Mouse (Mus musculus) hindbrain, embryonic 11.5 days (tissue): ENCODE results near the gene Gtse1. TPM values are rescaled to one million over a fixed set of nuclear protein-coding genes. Genes with fewer than 3 reads are reported as not detected.

Source experiments
- ATAC-seq: fragments of 200-750 bp; cut with Nextera tagmentation; 2 replicates; pipeline ENCODE4 v1.8.0; 2017; ENCODE audit warnings: mild to moderate bottlenecking, moderate TSS enrichment, moderate library complexity; ENCODE audit not compliant: low FRiP score
- DNase-seq: peaks from one replicate; pipeline ENCODE4 v3.0.0-alpha.2; 2015; ENCODE audit warnings: low spot score
- H3K27ac ChIP-seq: fragments of 300-500 bp; sonication (generic); 2 replicates; pipeline ENCODE4 v1.5.1; 2014; ENCODE audit warnings: mild to moderate bottlenecking, low read depth, low read length
- H3K27me3 ChIP-seq: fragments of 300-500 bp; sonication (generic); 2 replicates; pipeline ENCODE4 v1.6.1; 2014; ENCODE audit warnings: mild to moderate bottlenecking, low read length, moderate library complexity, mixed read lengths; ENCODE audit not compliant: control insufficient read depth, insufficient read depth
- H3K36me3 ChIP-seq: fragments of 300-500 bp; sonication (generic); 2 replicates; pipeline ENCODE4 v1.6.1; 2014; ENCODE audit warnings: mild to moderate bottlenecking, low read length, moderate library complexity, mixed read lengths; ENCODE audit not compliant: control insufficient read depth, insufficient read depth
- H3K4me1 ChIP-seq: fragments of 300-500 bp; sonication (generic); replicated peaks from 2 replicates; pipeline ENCODE4 v1.6.1; 2014; ENCODE audit warnings: low read length, mixed read lengths; ENCODE audit not compliant: control insufficient read depth, insufficient read depth
- H3K4me2 ChIP-seq: fragments of 300-500 bp; sonication (generic); replicated peaks from 2 replicates; pipeline ENCODE4 v1.6.1; 2014; ENCODE audit warnings: mild to moderate bottlenecking, low read depth, low read length
- H3K4me3 ChIP-seq: fragments of 300-500 bp; sonication (generic); 2 replicates; pipeline ENCODE4 v1.5.1; 2014; ENCODE audit warnings: low read depth, low read length
- H3K9ac ChIP-seq: fragments of 300-500 bp; sonication (generic); 2 replicates; pipeline ENCODE4 v1.6.1; 2014; ENCODE audit warnings: low read depth, low read length
- H3K9me3 ChIP-seq: fragments of 300-500 bp; sonication (generic); 2 replicates; pipeline ENCODE4 v1.6.1; 2016; ENCODE audit warnings: low read length; ENCODE audit not compliant: control insufficient read depth
- WGBS: fragments of 180-500 bp; shearing (Covaris S2); extraction: QIAGEN DNeasy Blood & Tissue Kit; methylation state at CpG from one replicate; pipeline ENCODE4 v1.1.7; 2014; 5-methylcytosine and 5-hydroxymethylcytosine counted together
- polyA plus RNA-seq: library from polyadenylated mRNA; unstranded; fragments of >200 nt; fragmentation: Nextera tagmentation; extraction: Ambion mirVana; gene quantifications from 2 replicates; pipeline ENCODE4 v1.2.1, GENCODE M21; 2014

The Gtse1 gene
- polyA plus RNA-seq, 1 experiment from 2014 or later, result 26.8 TPM

DNA sequence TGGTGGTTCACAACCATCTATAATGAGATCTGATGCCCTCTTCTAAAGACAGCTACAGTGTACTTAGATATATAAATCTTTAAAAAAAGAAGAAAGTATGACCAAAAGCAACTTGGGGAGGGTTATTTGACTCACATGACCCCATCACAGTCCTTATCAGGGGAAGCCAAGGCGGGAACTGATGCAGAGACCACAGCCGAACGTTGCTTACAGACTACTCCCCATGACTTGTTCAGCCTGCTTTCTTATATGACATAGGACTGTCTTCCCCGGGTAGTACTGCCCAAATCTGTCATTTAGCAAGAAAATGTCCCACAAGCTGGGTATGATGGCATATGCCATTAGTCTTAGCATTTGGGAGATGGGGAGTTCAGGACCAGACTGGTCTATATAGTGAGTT, 29.7 kb downstream of the Gtse1 start:
- no peak overlapping the region for H3K9ac ChIP-seq
- WGBS, result 96% methylated on average over 4 of the region's 4 CpGs
- H3K27ac ChIP-seq, result no peak overlapping the region
- H3K4me3 ChIP-seq, result no peak overlapping the region
- no peaks in the 10 kb centered on the region for H3K27me3 ChIP-seq
- H3K4me1 ChIP-seq, result no peaks in the 10 kb centered on the region
- no peak for DNase-seq
- H3K36me3 ChIP-seq, result no peaks in the 10 kb centered on the region
- no peaks in the 10 kb centered on the region for H3K9me3 ChIP-seq
- no peak overlapping the region for H3K4me2 ChIP-seq
- ATAC-seq, result no peak

DNA sequence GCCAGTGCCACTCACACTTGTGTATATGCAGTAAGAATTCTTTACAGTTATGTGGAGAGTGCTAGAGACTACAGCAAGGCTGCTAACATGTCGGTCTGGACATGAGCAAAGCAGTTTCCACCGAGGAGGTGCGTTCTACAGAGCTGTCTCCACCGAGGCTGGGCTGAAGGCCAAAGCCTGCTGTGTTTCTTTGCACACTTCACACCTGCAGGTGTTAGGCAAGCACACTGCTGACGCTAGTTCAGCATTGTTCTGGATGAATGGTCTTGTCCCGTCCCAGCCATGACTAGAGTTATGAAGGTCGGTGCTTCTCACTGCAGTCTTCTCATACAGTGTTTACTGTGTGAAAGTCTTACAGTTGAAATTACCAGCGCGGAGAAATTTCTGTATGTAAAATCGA, 32.4 kb downstream of the Gtse1 start:
- 86% methylated on average over 10 of the region's 10 CpGs for WGBS
- H3K4me2 ChIP-seq, result no peak overlapping the region
- ATAC-seq (no peak), DNase-seq (no peak)
- H3K4me3 ChIP-seq, result no peak overlapping the region
- H3K27ac ChIP-seq, result no peak overlapping the region
- no peaks in the 10 kb centered on the region for H3K27me3 ChIP-seq
- H3K9ac ChIP-seq, result no peak overlapping the region
- no peaks in the 10 kb centered on the region for H3K4me1 ChIP-seq
- H3K36me3 ChIP-seq, result no peaks in the 10 kb centered on the region
- H3K9me3 ChIP-seq, result no peaks in the 10 kb centered on the region

DNA sequence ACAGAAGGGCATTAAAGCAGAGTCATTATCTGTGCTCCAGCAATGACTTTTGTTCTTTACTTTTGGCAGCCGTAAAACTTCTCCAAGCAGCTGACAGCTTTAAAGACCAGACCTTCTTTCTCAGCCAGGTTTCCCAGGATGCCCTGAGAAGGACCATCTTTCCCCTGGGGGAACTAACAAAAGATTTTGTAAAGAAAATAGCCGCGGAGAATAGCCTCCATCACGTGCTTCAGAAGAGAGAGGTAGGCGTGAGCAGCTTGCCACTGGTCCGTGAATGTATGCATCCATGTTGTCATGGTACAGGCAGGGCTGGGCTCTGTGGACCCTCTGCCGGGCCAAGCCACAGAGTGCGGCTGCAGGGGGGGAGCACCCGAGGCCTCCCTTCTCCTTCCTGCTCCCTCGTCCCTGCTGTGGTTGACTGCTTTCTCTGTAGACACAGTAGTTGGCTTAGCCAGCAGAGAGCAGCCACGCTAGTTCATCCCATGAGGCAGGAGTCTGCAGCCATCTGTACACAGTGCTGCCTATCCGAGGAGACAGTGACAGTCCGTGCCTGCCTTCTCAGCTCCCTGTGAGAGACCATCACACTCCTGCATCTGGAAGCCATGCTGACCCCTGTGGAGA, 33.1 kb downstream of the Gtse1 start:
- no peaks in the 10 kb centered on the region for H3K27me3 ChIP-seq
- H3K36me3 ChIP-seq, result no peaks in the 10 kb centered on the region
- ATAC-seq, result peak; percentile 51; the same call in 1 of the 2 replicates
- 70% methylated on average over 13 of the region's 13 CpGs for WGBS
- H3K9me3 ChIP-seq, result no peaks in the 10 kb centered on the region
- no peak overlapping the region for H3K4me2 ChIP-seq
- H3K27ac ChIP-seq, result no peak overlapping the region
- no peaks in the 10 kb centered on the region for H3K4me1 ChIP-seq
- DNase-seq, result no peak
- no peak overlapping the region for H3K4me3 ChIP-seq
- H3K9ac ChIP-seq, result no peak overlapping the region

DNA sequence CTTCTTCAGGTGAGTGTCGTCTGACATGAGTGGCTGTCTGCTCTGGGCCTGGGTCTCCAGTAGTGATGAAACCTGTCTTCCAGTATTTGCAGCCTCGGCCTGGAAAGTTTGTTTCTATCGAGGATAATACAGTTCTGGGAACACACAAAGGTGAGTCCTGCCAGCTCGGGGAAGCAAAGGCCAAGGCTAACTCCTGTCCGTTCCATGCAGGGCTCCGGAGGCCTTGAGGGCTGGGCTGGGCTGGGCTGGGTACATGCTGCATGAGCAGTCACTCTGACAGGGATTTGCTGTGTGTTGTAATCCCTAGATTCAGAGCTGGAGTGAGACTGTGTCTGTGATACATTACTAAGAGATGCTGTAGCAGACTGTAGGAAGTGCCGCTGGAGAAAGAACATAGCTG, 34.3 kb downstream of the Gtse1 start:
- no peaks in the 10 kb centered on the region for H3K36me3 ChIP-seq
- 94% methylated on average over 7 of the region's 7 CpGs for WGBS

DNA sequence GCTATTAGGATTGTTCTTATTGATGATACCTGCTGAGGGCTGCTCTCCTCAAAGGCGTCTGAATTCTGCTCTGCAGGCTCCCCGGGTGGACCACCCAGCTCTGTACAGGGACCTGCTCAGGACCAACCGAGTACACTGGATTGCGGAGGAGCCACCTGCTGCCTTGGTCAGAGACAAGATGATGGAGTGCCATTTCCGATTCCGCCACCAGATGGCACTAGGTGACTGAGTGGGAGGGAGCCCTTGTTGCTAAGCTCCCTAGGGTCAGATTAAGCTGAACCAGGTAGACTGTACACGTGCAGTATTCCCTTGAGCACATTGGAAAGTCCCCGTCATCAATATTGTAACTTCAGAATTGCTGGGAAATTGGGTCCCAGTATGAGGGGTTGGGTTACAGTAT, 36.7 kb downstream of the Gtse1 start:
- no peaks in the 10 kb centered on the region for H3K36me3 ChIP-seq
- 18% methylated on average over 8 of the region's 8 CpGs for WGBS
- peak; percentile 38 for ATAC-seq
- DNase-seq, result peak; percentile 93
- no peaks in the 10 kb centered on the region for H3K27me3 ChIP-seq
- no peak overlapping the region for H3K4me2 ChIP-seq
- no peak overlapping the region for H3K27ac ChIP-seq
- no peaks in the 10 kb centered on the region for H3K4me1 ChIP-seq
- no peaks in the 10 kb centered on the region for H3K9me3 ChIP-seq
- no peak overlapping the region for H3K9ac ChIP-seq
- no peak overlapping the region for H3K4me3 ChIP-seq

More for the DNA sequence above, 34.3 kb downstream of the Gtse1 start:
- Histone ChIP-seq H3K4me1 (no peaks in the 10 kb centered on the region), H3K27ac (no peak overlapping the region), H3K9me3 (no peaks in the 10 kb centered on the region), H3K4me3 (no peak overlapping the region), H3K27me3 (no peaks in the 10 kb centered on the region), H3K9ac (no peak overlapping the region), H3K4me2 (no peak overlapping the region)
- ATAC-seq, result no peak
- no peak for DNase-seq

DNA sequence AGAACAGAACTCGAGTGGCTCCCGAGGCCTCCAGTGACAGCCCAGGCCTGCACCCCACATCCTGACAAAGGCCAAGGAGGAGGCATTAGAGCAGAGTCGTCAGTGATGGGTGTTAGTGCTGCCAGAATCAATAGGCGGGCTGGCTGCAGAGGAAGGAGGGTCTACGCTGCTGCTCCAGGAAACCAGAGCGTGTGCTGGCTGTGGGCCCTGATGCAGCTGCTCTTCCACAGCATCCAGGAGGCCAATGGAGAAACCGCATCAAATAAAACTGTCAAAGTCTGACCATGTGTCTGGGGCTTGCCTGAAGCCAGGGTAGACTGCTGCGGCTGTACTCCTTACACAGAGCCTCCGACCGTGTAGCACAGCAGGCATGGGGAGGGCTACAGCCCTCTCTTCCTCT, 37.6 kb downstream of the Gtse1 start:
- H3K36me3 ChIP-seq, result no peaks in the 10 kb centered on the region

DNA sequence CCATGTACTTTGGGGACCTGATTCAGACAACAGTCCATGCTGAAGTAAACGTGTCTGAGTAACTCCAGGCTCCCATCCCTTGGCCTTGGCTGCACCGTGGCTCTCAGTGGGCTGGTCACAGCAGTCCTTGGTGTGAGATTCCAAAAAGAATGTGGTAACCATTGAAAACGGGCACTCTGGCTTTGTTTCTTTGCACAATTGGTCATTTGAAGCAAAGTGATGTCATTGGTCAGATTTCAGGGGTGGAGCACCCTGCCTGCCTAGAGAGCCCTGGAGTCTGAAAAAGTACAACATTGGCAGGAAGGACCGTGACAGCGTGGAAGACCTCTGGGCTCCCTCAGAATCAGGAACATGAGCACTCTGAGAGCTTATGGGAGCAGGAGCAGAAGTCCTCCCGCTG, 39.9 kb downstream of the Gtse1 start:
- H3K36me3 ChIP-seq, result no peaks in the 10 kb centered on the region
- no peak overlapping the region for H3K4me2 ChIP-seq
- no peaks in the 10 kb centered on the region for H3K27me3 ChIP-seq
- ATAC-seq (no peak), DNase-seq (no peak)
- no peak overlapping the region for H3K27ac ChIP-seq
- no peaks in the 10 kb centered on the region for H3K4me1 ChIP-seq
- H3K4me3 ChIP-seq, result no peak overlapping the region
- H3K9ac ChIP-seq, result no peak overlapping the region
- WGBS, result 60% methylated on average over 6 of the region's 6 CpGs
- no peaks in the 10 kb centered on the region for H3K9me3 ChIP-seq

More for the DNA sequence above, 37.6 kb downstream of the Gtse1 start:
- Histone ChIP-seq H3K27ac (no peak overlapping the region), H3K4me2 (no peak overlapping the region), H3K9me3 (no peaks in the 10 kb centered on the region), H3K4me1 (no peaks in the 10 kb centered on the region), H3K4me3 (no peak overlapping the region), H3K27me3 (no peaks in the 10 kb centered on the region), H3K9ac (no peak overlapping the region)
- no peak for ATAC-seq
- WGBS, result 90% methylated on average over 10 of the region's 10 CpGs
- DNase-seq, result no peak

DNA sequence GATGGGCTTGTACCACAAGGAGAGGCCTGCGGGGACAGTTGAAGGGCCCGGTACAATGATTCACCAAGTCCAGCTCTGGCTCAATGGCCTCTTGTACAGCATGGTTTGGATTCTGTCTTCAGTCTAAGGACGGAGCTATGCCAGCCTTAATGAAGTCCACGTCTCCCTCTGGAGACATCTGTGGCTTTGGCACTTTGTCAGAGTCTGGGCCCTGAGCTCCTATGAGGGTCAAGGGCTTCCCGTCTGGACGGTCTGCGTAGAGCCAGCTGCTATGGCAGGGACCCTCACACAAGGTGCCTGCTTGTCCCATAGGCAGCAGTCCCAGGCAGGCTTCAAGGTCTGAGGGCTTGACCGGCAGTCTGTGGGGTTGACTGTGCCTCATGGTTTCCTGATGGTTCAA, 40.8 kb downstream of the Gtse1 start:
- Histone ChIP-seq H3K27ac (no peak overlapping the region), H3K4me1 (no peaks in the 10 kb centered on the region), H3K4me3 (no peak overlapping the region), H3K9me3 (no peaks in the 10 kb centered on the region), H3K9ac (no peak overlapping the region), H3K4me2 (no peak overlapping the region), H3K27me3 (no peaks in the 10 kb centered on the region), H3K36me3 (no peaks in the 10 kb centered on the region)
- WGBS, result 95% methylated on average over 8 of the region's 8 CpGs
- ATAC-seq, result no peak
- no peak for DNase-seq

DNA sequence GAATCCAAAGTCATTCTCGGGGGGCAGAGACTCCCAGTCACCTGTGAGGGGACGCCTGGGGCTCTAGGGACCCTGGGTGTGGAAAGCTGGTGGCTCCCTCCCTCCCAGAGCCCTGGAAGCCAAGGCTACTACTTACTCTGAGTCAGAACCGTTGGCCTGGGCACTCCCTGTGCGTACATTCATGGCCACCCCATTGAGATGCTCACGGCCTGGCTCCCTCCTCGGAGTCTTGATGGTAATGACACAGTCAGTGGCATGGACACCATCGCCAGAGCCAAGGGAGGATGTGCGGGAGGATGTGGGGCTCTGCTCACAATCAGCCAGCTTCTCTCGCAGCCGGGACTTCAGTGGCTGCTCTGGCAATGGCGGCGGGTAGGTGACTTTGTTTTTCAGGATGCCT, 41.3 kb downstream of the Gtse1 start:
- DNase-seq (no peak), ATAC-seq (no peak)
- H3K36me3 ChIP-seq, result no peaks in the 10 kb centered on the region
- no peak overlapping the region for H3K4me3 ChIP-seq
- H3K4me1 ChIP-seq, result no peaks in the 10 kb centered on the region
- 80% methylated on average over 12 of the region's 12 CpGs for WGBS
- no peak overlapping the region for H3K4me2 ChIP-seq
- H3K9me3 ChIP-seq, result no peaks in the 10 kb centered on the region
- no peaks in the 10 kb centered on the region for H3K27me3 ChIP-seq
- H3K27ac ChIP-seq, result no peak overlapping the region
- H3K9ac ChIP-seq, result no peak overlapping the region
